Mouse (Mus musculus): ENCODE measurements around the gene 2210407C18Rik. TPM values are rescaled to one million over a fixed set of nuclear protein-coding genes. Genes with fewer than 3 reads are reported as not detected.
A peak's percentile ranks its signal among the peaks of the same experiment; 100 is the strongest.

2210407C18Rik gene
- not detected in 2 replicates for polyA plus RNA-seq (2012; ENCODE audit: insufficient read depth, low replicate concordance)

DNA sequence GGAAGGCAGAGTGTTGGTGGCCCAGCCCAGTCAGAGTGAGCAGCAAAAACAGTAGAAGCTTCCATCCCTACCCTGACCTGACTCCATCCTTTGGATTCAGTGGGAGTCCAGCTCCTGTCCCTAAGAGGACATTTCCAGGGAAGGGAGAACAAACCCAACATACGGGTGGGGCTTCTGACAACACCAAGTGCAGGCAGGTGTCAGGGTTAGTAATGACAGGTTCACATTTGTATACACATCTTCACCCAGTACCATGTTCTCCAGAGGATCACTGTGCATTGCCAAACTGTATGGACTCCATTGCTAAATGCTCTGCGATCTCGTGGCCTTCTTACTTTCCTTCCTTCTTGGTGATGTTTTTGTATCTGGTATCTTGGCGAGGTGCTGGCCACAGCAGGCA is at the start of gene 2210407C18Rik:
TSS of gene 2210407C18Rik (minus strand) at position 101 of the 400 bp plus-strand sequence.
- Histone ChIP-seq H3K27me3 (replicated peaks) (peaks cover 15% of the 10 kb centered on the region), H3K9me3 (no peaks in the 10 kb centered on the region), H3K4me1 (peaks cover 45% of the 10 kb centered on the region), H3K36me3 (replicated peaks; ENCODE audit: low read length) (no peaks in the 10 kb centered on the region), H3K4me3 (replicated peaks) (no peak within 1 kb of the TSS)
- no peak for TF ChIP-seq GATA1 (IDR thresholded peaks at IDR 0.05; ENCODE audit: borderline replicate concordance, low read length)
- TF ChIP-seq FLI1 (IDR thresholded peaks at IDR 0.05; ENCODE audit: low read length): no peak

DNA sequence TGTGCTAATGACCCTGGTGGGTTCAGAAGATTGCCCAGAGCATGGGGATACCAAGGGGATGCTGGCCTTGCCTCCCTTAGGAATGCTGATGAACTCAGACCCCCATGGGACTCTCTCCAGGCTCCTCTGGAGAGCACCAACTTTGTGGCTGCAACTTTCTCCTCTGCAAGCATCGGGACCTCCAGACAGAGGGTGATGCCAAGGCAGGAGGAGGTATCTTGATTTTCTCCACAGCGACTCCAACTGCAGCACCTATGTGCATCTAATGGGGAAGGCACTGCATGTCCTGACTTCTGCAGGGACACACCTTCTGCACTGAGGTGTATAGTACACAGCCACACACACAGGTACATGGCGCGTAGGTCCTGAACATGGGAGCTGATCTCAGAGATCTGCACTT is 42.7 kb upstream of the 2210407C18Rik start, which contains the start of gene Olfr322:
TSS of gene Olfr322 (plus strand) at position 187 of the 400 bp plus-strand sequence.
- TF ChIP-seq GATA1 (IDR thresholded peaks at IDR 0.05; ENCODE audit: borderline replicate concordance, low read length) (no peak), FLI1 (IDR thresholded peaks at IDR 0.05; ENCODE audit: low read length) (no peak)
- Histone ChIP-seq H3K36me3 (replicated peaks; ENCODE audit: low read length) (peaks cover 9% of the 10 kb centered on the region), H3K4me1 (peaks cover 7% of the 10 kb centered on the region; the same call in 1 of the 2 replicates), H3K27me3 (replicated peaks) (peaks cover 1% of the 10 kb centered on the region), H3K9me3 (no peaks in the 10 kb centered on the region), H3K4me3 (replicated peaks) (no peak within 1 kb of the TSS)

DNA sequence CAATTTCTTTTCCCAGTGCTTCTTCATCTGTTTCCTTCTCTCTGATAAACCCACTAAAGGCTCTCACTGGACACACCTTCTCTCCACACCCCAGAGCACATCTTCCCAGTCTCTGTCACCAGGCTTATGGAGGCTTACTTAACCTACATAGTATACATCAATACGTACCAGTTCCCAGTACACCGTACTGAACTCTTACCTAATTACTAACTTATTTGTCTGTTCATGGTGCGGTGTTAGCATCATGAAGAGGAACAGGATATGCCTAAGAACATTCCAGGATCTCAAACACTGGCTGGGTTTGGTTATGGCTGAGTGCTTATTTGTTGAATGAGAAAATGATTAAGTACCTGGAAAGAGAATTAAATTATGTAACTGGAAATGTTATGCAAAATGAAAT is 39.3 kb upstream of the 2210407C18Rik start:
- peaks cover 1% of the 10 kb centered on the region for H3K27me3 ChIP-seq (replicated peaks)
- no peak for TF ChIP-seq GATA1 (IDR thresholded peaks at IDR 0.05; ENCODE audit: borderline replicate concordance, low read length)

DNA sequence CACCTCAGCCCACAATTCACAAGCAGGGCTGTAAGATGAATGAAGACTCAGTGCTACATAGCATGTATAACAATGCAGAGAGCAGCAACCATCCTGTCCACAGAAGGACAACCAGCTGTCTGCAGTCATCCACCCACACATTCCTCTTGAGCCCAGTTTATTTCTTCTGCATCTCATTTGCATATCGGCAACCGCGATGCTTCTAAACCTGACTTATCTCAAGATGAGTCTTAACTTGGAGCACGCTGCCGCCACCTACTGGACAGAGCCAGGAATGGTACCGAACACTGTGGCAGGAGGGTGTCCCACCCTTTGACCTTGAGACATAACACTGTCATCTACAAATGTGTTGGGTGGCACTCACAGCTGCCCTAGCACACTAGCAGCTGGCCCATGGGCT is 27.5 kb upstream of the 2210407C18Rik start:
- Histone ChIP-seq H3K27me3 (replicated peaks) (no peaks in the 10 kb centered on the region), H3K4me1 (peaks cover 74% of the 10 kb centered on the region), H3K36me3 (replicated peaks; ENCODE audit: low read length) (peaks cover 57% of the 10 kb centered on the region)

More for the DNA sequence above, 39.3 kb upstream of the 2210407C18Rik start:
- Histone ChIP-seq H3K4me3 (replicated peaks) (no peak overlapping the region), H3K4me1 (peaks cover 19% of the 10 kb centered on the region), H3K9me3 (no peaks in the 10 kb centered on the region), H3K36me3 (replicated peaks; ENCODE audit: low read length) (peaks cover 42% of the 10 kb centered on the region)

DNA sequence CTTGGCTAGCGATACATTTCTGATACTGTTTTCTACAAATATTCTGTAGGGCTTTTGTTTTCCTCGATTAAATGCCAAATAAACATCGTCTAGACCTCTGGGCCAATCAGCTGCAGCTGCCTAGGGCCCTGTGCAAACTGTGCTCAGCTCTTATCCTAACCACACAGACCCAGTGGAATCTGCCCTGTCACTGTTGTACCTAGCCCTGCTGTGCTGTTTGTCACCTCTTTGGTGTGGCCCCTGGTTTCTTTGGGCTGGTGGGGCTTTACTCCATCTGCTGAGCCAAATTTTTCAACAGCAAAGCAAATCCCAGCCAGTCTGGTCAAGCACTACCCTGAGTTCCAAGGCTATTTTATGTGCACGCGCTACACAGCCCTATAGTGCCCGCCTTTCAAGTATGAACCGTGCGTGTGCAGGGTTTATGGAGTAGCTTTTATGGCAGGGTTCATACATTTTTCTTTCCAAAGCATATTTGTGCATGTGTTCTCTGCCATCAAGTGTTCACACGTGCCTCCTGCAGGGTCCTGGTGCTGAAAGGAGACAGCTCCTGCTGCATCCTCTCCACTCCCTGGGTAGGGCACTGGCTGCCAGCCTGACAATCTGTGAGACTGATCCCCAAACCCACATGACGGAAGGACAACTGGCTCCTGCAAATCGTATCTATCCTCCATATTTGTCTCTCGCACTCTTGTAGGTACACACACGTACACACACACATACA is 25.9 kb upstream of the 2210407C18Rik start:
- H3K9me3 ChIP-seq: no peaks in the 10 kb centered on the region
- no peak for TF ChIP-seq FLI1 (IDR thresholded peaks at IDR 0.05; ENCODE audit: low read length)
- peaks cover 82% of the 10 kb centered on the region for H3K4me1 ChIP-seq
- H3K36me3 ChIP-seq (replicated peaks; ENCODE audit: low read length): peaks cover 42% of the 10 kb centered on the region
- H3K27me3 ChIP-seq (replicated peaks): no peaks in the 10 kb centered on the region
- H3K4me3 ChIP-seq (replicated peaks): peak overlapping the region; percentile 96

More for the DNA sequence above, 27.5 kb upstream of the 2210407C18Rik start:
- TF ChIP-seq FLI1 (IDR thresholded peaks at IDR 0.05; ENCODE audit: low read length) (no peak), GATA1 (IDR thresholded peaks at IDR 0.05; ENCODE audit: borderline replicate concordance, low read length) (no peak)
- Histone ChIP-seq H3K9me3 (no peaks in the 10 kb centered on the region), H3K4me3 (replicated peaks) (peak overlapping the region; percentile 96)

DNA sequence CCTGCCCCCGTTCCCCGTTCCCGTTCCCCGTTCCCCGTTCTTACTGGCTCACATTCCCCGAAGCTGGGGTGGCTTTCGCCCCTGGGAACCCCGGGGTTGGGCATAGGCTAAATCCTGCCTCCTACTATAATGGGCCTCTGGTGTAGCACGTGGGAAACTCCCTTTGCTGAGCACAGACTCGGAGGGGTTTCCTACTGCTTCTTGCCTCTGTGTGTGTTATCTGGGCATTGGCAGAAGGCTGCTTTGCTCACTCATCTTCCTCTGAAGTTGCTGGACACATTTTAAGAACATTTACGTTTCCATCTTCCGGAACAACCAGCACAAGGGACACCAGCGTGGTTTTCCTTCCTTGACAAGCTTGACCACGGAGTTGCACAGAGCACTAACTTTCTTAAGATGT is 25.2 kb upstream of the 2210407C18Rik start:
- H3K4me3 ChIP-seq (replicated peaks): peak overlapping the region; percentile 96
- no peaks in the 10 kb centered on the region for H3K27me3 ChIP-seq (replicated peaks)
- TF ChIP-seq GATA1 (IDR thresholded peaks at IDR 0.05; ENCODE audit: borderline replicate concordance, low read length) (peak; percentile 91), FLI1 (IDR thresholded peaks at IDR 0.05; ENCODE audit: low read length) (no peak)
- H3K4me1 ChIP-seq: peaks cover 82% of the 10 kb centered on the region
- H3K9me3 ChIP-seq: no peaks in the 10 kb centered on the region
- H3K36me3 ChIP-seq (replicated peaks; ENCODE audit: low read length): peaks cover 34% of the 10 kb centered on the region

DNA sequence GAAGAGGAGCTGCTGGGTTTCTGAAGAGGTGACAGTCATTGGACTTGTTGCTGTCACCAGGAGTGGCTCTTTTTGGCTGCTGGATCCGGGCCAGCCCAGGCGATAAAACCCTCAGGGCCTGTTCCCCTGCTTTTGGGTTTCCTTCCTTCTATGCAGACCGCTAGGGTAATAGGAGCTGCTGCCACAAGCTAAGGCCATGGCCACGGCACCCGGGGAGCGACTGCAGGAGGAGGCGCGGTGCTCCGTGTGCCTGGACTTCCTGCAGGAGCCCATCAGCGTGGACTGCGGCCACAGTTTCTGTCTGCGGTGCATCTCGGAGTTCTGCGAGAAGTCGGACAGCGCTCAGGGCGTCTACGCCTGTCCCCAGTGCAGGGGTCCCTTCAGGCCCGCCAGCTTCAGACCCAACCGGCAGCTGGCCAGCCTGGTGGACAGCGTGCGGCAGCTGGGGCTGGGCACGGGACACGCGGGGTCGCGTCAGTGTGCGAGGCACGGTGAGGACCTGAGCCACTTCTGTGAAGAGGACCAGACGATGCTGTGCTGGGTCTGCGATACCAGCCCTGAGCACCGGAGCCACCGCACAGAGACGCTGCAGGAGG is 24.5 kb upstream of the 2210407C18Rik start, which contains the start of gene Trim58:
TSS of gene Trim58 (plus strand) at position 194 of the 596 bp plus-strand sequence.
- H3K36me3 ChIP-seq (replicated peaks; ENCODE audit: low read length): peaks cover 28% of the 10 kb centered on the region
- TF ChIP-seq GATA1 (IDR thresholded peaks at IDR 0.05; ENCODE audit: borderline replicate concordance, low read length): no peak
- no peak for TF ChIP-seq FLI1 (IDR thresholded peaks at IDR 0.05; ENCODE audit: low read length)
- H3K4me1 ChIP-seq: peaks cover 80% of the 10 kb centered on the region
- H3K4me3 ChIP-seq (replicated peaks): peak within 1 kb of the TSS; percentile 96
- H3K9me3 ChIP-seq: no peaks in the 10 kb centered on the region
- H3K27me3 ChIP-seq (replicated peaks): no peaks in the 10 kb centered on the region

DNA sequence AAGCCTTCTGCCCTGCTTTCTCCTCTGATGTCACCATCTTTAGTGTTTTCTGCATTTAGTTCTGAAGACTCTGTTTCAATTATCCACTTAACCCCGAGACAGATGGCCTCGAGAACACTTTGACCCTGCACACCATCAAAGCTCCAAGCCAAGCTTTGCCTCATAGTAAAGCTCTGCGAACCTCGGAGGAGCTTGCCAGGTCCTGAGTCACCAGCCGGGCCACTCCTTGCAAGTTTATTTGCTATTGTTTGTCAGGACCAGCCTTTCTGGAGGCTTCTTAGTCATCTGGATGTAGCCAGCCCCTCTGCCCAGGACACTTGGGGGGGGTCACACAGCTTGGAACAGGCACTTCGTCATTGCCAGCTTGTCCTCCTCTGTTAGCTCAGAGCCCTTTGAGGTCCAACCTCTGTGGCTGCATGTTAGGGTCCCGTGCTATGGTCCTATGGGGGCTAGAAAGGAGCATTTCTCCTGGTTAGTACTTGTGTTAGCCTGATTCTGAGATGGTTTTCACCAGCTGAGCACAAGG is 22.4 kb upstream of the 2210407C18Rik start:
- no peaks in the 10 kb centered on the region for H3K9me3 ChIP-seq
- peaks cover 6% of the 10 kb centered on the region for H3K36me3 ChIP-seq (replicated peaks; ENCODE audit: low read length)
- no peak for TF ChIP-seq GATA1 (IDR thresholded peaks at IDR 0.05; ENCODE audit: borderline replicate concordance, low read length)
- peak overlapping the region; percentile 8 for H3K4me3 ChIP-seq (replicated peaks)
- H3K27me3 ChIP-seq (replicated peaks): no peaks in the 10 kb centered on the region
- peaks cover 82% of the 10 kb centered on the region for H3K4me1 ChIP-seq

DNA sequence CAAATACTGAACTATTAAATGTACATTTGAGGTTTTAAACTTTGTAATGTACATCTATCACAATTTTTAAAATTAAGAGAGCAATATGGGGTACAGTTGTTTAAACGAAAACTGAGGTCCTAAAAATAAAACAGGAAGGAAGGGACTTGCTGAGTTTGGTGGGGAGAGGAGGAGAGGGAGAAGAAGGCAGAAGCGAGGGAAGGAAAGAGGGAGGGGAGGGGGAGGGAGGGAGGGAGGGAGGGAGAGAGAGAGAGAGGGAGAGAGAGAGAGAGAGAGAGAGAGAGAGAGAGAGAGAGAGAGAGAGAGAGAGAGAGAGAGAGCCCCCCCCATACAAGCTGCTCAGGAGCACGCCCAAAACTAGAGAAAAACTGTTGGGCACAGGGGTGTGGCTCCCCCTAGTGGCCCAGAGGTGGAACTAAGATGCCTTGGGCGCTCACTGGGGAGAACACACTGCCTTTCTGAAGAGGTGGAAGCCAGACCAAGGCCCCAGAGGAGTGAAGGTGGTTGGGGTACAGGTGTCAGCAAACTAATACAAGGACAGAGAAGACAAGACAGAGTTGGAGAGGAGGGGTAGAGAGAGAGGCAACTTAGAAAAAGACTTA is 20.6 kb upstream of the 2210407C18Rik start:
- Histone ChIP-seq H3K4me3 (replicated peaks) (peak overlapping the region; percentile 87), H3K36me3 (replicated peaks; ENCODE audit: low read length) (no peaks in the 10 kb centered on the region), H3K27me3 (replicated peaks) (no peaks in the 10 kb centered on the region), H3K4me1 (peaks cover 78% of the 10 kb centered on the region), H3K9me3 (no peaks in the 10 kb centered on the region)
- TF ChIP-seq FLI1 (IDR thresholded peaks at IDR 0.05; ENCODE audit: low read length): no peak
- no peak for TF ChIP-seq GATA1 (IDR thresholded peaks at IDR 0.05; ENCODE audit: borderline replicate concordance, low read length)
